Mouse (Mus musculus): ENCODE measurements at regions not wholly inside any gene's neighbourhood (a gene's known extent, or its start where the extent isn't known, plus 50 kb on each side); places are given as distances from the start of the nearest gene placed in this dataset.
A peak's percentile ranks its signal among the peaks of the same experiment; 100 is the strongest.

DNA sequence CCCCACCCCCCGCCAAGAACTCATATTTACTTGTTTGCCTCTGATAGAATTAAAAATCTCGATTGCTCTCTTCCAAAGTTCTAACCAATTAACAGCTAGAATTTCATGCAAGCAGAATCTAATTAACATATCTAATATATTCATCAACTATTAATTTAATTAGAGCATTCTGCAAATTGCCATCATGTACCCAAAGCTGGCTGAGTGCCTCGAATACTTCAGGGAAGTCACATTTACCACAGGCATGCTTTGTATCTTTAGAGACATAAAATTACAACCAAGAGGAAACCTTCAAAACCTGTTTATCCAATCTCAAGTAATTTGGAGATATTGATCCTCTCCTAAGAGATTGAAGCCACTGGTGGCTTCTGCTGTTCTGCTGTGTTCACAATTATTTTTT lies 401.6 kb upstream of the Nmur2 start:
- Histone ChIP-seq H3K4me3 (no peak overlapping the region), H3K27ac (no peak overlapping the region)
- DNase-seq, result no peak
- no peak for TF ChIP-seq CTCF (IDR thresholded peaks at IDR 0.05)
- intact Hi-C loops (cut with DNase I), result no loop called here

- no peak overlapping the region for H3K27ac ChIP-seq
- no peak overlapping the region for H3K4me3 ChIP-seq
- DNase-seq, result no peak
- intact Hi-C loops (cut with DNase I), result no loop called here
- TF ChIP-seq CTCF (IDR thresholded peaks at IDR 0.05), result no peak
These were observed 400.3 kb upstream of the Nmur2 start for GRCm38 (mm10) chr11:56441071-56441470.

- TF ChIP-seq CTCF (IDR thresholded peaks at IDR 0.05), result no peak
- Histone ChIP-seq H3K27ac (no peak overlapping the region), H3K4me3 (no peak overlapping the region)
- intact Hi-C loops (cut with DNase I), result no loop called here
- DNase-seq, result no peak
These were observed 390.3 kb upstream of the Nmur2 start for GRCm38 (mm10) chr11:56431089-56431488.

DNA sequence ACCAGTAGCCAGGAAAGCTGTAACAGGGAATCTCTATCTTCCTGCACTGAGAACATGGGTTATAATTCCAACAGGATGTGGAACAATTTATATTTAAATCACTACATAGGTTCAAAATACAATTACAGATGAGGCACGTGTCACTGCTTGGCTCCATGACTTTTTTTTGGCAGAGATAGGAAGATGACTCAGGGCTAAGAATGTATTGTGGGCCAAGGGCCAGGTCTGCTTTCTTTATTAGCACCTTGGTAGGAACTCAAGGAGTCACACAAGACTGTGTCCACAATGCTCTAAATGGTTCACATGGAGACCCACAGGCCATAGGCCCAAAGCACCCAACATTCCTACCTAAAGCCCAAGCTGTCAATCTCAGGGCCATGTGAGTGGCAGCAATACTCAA lies 344.0 kb upstream of the Nmur2 start:
- TF ChIP-seq CTCF (IDR thresholded peaks at IDR 0.05), result no peak
- no peak for DNase-seq
- no peak overlapping the region for H3K4me3 ChIP-seq
- intact Hi-C loops (cut with DNase I), result no loop called here
- no peak overlapping the region for H3K27ac ChIP-seq

DNA sequence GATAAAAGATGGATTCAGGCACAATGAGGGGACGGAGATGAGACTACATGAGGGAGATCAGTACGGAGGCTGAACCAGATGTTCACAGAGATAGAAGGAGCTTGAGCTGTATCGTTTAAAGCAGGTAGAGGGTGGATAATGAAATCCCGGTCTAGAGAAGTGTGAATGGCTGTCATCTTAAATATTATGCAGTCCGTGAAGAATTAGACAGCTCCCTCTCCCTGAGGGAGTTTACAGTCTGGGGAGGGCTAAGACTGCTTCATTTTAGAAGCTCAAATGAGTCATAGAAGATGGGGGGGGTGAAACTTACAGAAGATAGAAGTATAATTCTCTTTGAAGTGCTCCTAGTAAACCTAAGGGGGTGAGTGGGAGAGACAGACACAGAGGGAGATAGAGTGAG lies 336.7 kb upstream of the Nmur2 start:
- no peak for TF ChIP-seq CTCF (IDR thresholded peaks at IDR 0.05)
- no peak overlapping the region for H3K4me3 ChIP-seq
- H3K27ac ChIP-seq, result no peak overlapping the region
- intact Hi-C loops (cut with DNase I), result no loop called here
- no peak for DNase-seq

DNA sequence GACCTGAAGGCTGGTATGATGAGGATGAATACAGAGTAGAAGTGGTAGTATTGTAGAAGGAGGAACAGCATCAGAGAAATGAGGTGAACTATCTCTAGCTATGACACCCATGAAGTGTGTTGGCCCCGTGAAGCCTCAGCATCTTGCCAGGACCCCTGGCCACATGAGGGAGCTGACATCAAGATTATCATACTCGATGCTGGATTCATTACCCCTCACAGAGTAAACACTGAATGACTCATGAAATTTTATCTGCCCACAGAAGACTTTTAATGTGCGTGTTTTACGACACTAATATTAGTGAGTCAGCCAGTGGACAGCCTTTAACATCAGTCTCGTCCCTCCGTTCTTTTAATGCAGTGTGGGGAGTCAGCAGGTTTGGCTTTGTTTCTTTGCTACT lies 333.5 kb upstream of the Nmur2 start:
- H3K4me3 ChIP-seq, result no peak overlapping the region
- TF ChIP-seq CTCF (IDR thresholded peaks at IDR 0.05), result no peak
- intact Hi-C loops (cut with DNase I), result no loop called here
- H3K27ac ChIP-seq, result no peak overlapping the region
- DNase-seq, result peak; percentile 15

DNA sequence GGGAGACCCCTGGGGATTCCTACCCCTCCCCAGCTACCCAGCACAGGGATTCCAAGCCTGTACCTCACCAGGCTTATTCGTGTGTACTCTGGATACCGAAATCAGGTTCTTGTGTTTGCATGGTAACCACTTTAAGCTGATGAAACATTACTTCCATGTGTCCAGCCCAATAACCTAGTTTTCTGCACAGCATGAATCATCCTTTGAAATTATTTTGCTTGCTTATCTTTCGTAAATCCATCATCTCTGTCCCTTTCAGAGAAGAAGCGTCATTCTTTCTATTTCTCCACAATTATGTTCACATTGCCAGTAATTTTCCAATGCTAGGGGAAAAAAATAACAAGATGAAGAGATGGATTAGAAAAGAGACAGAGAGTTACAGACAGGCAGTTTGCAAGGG lies 332.8 kb upstream of the Nmur2 start:
- no peak for TF ChIP-seq CTCF (IDR thresholded peaks at IDR 0.05)
- DNase-seq, result no peak
- Histone ChIP-seq H3K4me3 (no peak overlapping the region), H3K27ac (no peak overlapping the region)
- intact Hi-C loops (cut with DNase I), result no loop called here

DNA sequence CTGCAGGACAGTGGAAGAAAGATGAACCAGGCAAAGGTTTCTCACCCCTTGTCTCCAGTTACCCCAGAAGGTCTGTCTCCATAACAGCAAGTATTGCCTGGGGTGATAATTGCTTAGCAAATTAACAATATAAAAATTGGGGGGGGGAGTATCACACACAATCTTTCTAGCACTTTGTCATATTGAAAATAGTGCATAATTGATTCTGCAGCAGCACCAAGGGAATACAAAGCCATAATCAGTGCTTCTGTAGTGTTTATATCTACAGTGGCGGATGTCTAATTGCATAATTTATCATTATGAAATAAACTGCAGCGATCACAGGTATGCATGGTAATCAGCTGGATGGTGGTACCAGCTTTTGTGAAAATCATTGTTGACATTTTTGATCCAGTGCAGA lies 316.9 kb upstream of the Nmur2 start:
- no peak for TF ChIP-seq CTCF (IDR thresholded peaks at IDR 0.05)
- Histone ChIP-seq H3K4me3 (no peak overlapping the region), H3K27ac (no peak overlapping the region)
- DNase-seq, result no peak
- intact Hi-C loops (cut with DNase I), result no loop called here

DNA sequence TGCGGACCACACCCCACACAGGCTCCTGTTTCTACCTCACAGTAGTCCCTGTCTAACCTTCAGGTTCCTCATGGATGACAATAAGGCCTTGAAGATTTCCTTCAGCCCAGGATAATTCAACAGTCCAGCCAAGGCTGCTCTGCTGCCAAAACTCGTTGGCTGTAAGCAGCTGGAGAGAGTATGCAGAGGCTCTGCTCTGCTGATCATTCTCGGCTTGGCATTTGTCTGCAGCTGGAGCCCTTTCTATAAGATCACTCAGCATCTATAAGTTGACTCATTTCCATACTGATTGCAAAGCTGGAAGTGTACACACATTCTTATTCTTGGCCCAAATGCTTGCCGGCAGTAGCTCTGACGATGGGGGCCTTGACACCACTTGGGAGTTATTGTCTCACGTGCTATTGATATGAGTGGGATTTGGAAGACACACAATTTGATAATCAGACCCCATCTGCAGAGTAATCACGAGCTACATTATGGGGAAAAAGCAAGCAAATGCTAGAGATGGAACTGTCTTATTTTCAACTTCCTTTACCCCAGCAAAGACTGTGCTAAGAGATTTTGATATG lies 311.1 kb upstream of the Nmur2 start:
- Histone ChIP-seq H3K4me3 (no peak overlapping the region), H3K27ac (no peak overlapping the region)
- intact Hi-C loops (cut with DNase I), result no loop called here
- TF ChIP-seq CTCF (IDR thresholded peaks at IDR 0.05), result no peak
- no peak for DNase-seq

GRCm38 (mm10) chr11:56351231-56351630 lies 310.4 kb upstream of the Nmur2 start:
- intact Hi-C loops (cut with DNase I), result no loop called here
- H3K4me3 ChIP-seq, result no peak overlapping the region
- no peak for DNase-seq
- TF ChIP-seq CTCF (IDR thresholded peaks at IDR 0.05), result no peak
- H3K27ac ChIP-seq, result no peak overlapping the region

DNA sequence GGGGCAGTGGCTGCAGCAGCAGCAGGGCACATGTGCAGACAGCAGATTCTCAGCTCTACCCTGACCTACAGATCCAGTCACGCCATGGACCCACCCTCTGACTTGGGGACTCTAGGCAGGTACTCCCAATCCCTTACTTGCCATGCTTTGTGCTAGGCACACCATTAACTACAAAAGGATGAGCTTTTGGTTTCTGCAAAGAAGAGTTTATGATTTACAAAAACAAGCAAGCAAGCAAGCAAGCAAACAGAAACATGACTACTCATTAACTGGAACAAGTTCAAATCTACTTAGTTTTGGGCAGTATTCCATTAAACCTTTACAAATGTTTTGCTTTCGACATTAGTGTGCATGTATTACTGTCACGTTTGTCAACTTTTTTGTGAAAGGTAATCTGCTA lies 309.0 kb upstream of the Nmur2 start:
- intact Hi-C loops (cut with DNase I), result no loop called here
- TF ChIP-seq CTCF (IDR thresholded peaks at IDR 0.05), result no peak
- H3K27ac ChIP-seq, result no peak overlapping the region
- no peak overlapping the region for H3K4me3 ChIP-seq
- DNase-seq, result no peak

DNA sequence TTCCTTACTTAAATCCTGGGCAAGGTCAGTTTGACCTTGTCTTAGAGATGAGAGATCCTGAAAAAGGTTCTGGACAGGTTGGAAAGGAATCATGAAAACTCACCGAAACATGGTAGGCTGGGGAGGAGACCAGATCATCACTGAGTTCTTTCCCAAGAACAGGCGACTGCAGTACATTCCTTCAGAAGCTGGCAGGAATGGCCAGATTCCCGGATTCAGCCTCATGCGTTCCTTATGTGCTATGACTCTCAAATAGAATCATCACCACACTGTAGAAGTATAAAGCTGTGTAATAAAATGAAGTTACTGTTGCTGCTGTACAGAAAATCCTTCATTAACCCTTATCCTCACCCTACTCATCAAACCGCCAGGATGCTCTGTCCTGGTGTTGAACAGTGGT lies 307.6 kb upstream of the Nmur2 start:
- no peak for DNase-seq
- no peak overlapping the region for H3K27ac ChIP-seq
- H3K4me3 ChIP-seq, result no peak overlapping the region
- intact Hi-C loops (cut with DNase I), result no loop called here
- TF ChIP-seq CTCF (IDR thresholded peaks at IDR 0.05), result no peak

- H3K27ac ChIP-seq, result no peak overlapping the region
- no peak overlapping the region for H3K4me3 ChIP-seq
- DNase-seq, result no peak
- intact Hi-C loops (cut with DNase I), result no loop called here
- TF ChIP-seq CTCF (IDR thresholded peaks at IDR 0.05), result no peak
These were observed 302.3 kb upstream of the Nmur2 start for GRCm38 (mm10) chr11:56343083-56343482.

DNA sequence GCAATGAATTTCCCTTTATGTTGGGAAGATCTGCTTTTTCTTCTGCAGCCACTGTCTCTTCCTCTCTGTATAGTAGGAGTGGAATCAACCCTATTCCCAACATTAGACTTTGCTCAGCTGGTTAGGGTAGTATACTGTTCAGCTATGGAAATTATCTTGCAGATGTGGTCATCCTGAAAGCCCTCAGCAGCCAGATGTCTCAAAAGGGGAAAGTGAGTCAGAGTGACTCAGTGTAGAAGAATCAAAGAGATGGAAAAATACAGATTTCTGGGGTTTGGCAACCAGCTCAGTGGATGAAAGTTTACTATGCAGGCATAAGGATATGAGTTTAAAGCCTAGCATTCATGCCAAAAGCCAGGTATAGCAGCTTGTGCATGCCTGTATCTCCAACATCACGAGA lies 300.9 kb upstream of the Nmur2 start:
- no peak overlapping the region for H3K27ac ChIP-seq
- DNase-seq, result no peak
- TF ChIP-seq CTCF (IDR thresholded peaks at IDR 0.05), result no peak
- intact Hi-C loops (cut with DNase I), result no loop called here
- no peak overlapping the region for H3K4me3 ChIP-seq

DNA sequence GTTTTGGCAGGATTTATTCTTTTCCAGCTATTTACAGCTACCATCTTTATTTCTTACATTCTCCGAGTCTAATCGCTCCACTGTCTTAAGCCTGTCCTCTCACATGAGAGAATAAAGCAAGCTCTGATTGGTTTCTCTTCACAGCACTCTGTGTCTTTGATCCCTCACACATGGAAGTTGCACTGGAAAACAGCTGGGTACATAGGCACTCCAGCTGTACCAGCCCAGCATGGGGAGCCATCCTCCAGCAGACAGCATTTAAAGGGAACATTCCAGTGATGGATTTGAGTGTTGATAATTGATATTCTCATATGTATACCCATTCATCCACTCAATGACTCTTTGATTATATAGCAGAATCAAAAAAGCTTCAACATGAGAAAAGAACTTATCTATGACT lies 300.2 kb upstream of the Nmur2 start:
- H3K4me3 ChIP-seq, result no peak overlapping the region
- H3K27ac ChIP-seq, result no peak overlapping the region
- DNase-seq, result no peak
- no peak for TF ChIP-seq CTCF (IDR thresholded peaks at IDR 0.05)
- intact Hi-C loops (cut with DNase I), result no loop called here
